Mouse (Mus musculus): Measurements from ENCODE around the gene Elmod3. TPM values are rescaled to one million over a fixed set of nuclear protein-coding genes. Genes with fewer than 3 reads are reported as not detected.
"Not testable (repeated sequence)": the region's sequence is repeated elsewhere in the genome, so short reads cannot be mapped to it uniquely, and the experiment has no call there.

The Elmod3 gene
- total and polyA plus RNA-seq, 2 experiments from 2014 or later: 16.0 to 18.3 TPM

GRCm38 (mm10) chr6:72543265-72543850 is 54.9 kb downstream of the Elmod3 start:
- Histone ChIP-seq H3K4me1 (ENCODE audit: insufficient read depth, low read length) (no peaks in the 10 kb centered on the region), H3K27me3 (ENCODE audit: insufficient read depth, low read length) (no peaks in the 10 kb centered on the region), H3K27ac (ENCODE audit: low read depth, low read length) (no peak overlapping the region), H3K9me3 (ENCODE audit: low read length) (no peaks in the 10 kb centered on the region), H3K4me3 (ENCODE audit: low read depth, low read length) (no peak overlapping the region), H3K4me2 (ENCODE audit: low read depth, low read length, poor library complexity, severe bottlenecking) (no peak overlapping the region), H3K36me3 (ENCODE audit: insufficient read depth, low read length) (no peaks in the 10 kb centered on the region), H3K9ac (replicated peaks; ENCODE audit: low read length, poor library complexity, severe bottlenecking) (no peak overlapping the region)
- DNase-seq (ENCODE audit: low spot score): peak; percentile 22
- TF ChIP-seq CTCF (IDR thresholded peaks at IDR 0.05): no peak
- 68% methylated on average over 12 of the region's 12 CpGs for WGBS
- ATAC-seq (ENCODE audit: low FRiP score): no peak

DNA sequence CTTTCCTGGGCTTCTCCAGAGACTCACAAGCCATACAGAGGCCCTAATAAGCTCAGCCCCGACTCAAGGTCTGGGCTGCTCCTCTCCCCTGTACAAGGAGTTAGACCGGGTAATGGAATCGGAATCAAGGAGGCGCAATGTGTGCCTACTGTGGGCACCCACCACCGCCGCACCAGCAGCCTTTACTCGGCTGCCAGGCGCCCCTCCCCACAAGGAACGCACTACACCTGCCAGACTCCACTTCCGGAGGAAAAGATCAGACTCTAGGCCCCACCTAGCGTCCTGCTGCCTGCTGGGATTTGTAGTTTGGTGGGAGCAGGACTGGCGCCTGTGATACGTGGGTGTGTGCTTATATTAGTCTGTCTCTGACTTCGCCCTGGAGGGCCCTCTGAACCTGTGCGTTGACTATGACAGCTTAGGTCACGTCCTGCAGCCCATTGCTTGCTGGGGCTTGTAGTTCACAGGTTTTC is 59.6 kb downstream of the Elmod3 start:
- no peaks in the 10 kb centered on the region for H3K36me3 ChIP-seq (ENCODE audit: insufficient read depth, low read length)
- peak; percentile 52 for TF ChIP-seq CTCF (IDR thresholded peaks at IDR 0.05)
- H3K4me1 ChIP-seq (ENCODE audit: insufficient read depth, low read length): no peaks in the 10 kb centered on the region
- H3K27me3 ChIP-seq (ENCODE audit: insufficient read depth, low read length): no peaks in the 10 kb centered on the region
- 2% methylated on average over 16 of the region's 16 CpGs for WGBS
- H3K4me2 ChIP-seq (ENCODE audit: low read depth, low read length, poor library complexity, severe bottlenecking): peak overlapping the region; percentile 52
- H3K9me3 ChIP-seq (ENCODE audit: low read length): no peaks in the 10 kb centered on the region
- H3K4me3 ChIP-seq (ENCODE audit: low read depth, low read length): peak overlapping the region; percentile 33
- peak; percentile 96 for DNase-seq (ENCODE audit: low spot score)
- H3K27ac ChIP-seq (ENCODE audit: low read depth, low read length): peak overlapping the region; percentile 55
- ATAC-seq (ENCODE audit: low FRiP score): peak; percentile 94
- peak overlapping the region; percentile 58 for H3K9ac ChIP-seq (replicated peaks; ENCODE audit: low read length, poor library complexity, severe bottlenecking)

DNA sequence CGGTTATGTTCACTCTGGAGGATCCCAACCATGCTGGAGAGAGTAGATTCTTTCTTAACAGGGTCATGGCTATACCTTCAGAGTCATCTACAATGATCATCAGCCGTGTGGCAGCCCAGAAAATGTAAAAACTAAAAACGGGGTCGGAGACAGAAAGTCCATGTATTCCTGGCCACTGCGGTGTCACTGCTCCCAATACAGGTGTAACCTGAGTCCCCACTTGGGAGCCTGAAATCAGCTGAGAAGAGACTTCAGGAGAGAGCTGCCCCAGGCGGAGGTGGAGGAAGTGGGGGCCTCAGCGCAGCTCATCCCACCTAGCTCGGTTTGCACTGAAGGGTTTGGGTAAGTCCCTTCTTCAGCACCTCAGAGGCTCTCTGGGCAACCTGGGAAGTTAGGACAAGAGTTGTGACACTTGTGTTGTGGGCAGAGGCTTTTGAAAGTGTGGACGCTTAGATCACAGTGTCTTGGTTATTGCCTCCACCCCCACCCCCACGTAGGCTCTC is 60.2 kb downstream of the Elmod3 start:
- no peaks in the 10 kb centered on the region for H3K36me3 ChIP-seq (ENCODE audit: insufficient read depth, low read length)
- peak overlapping the region; percentile 58 for H3K9ac ChIP-seq (replicated peaks; ENCODE audit: low read length, poor library complexity, severe bottlenecking)
- 55% methylated on average over 10 of the region's 10 CpGs for WGBS
- H3K4me1 ChIP-seq (ENCODE audit: insufficient read depth, low read length): no peaks in the 10 kb centered on the region
- no peaks in the 10 kb centered on the region for H3K27me3 ChIP-seq (ENCODE audit: insufficient read depth, low read length)
- H3K4me3 ChIP-seq (ENCODE audit: low read depth, low read length): peak overlapping the region; percentile 33
- TF ChIP-seq CTCF (IDR thresholded peaks at IDR 0.05): no peak
- H3K9me3 ChIP-seq (ENCODE audit: low read length): no peaks in the 10 kb centered on the region
- H3K4me2 ChIP-seq (ENCODE audit: low read depth, low read length, poor library complexity, severe bottlenecking): peak overlapping the region; percentile 52
- H3K27ac ChIP-seq (ENCODE audit: low read depth, low read length): no peak overlapping the region
- DNase-seq (ENCODE audit: low spot score) (no peak), ATAC-seq (ENCODE audit: low FRiP score) (no peak)

DNA sequence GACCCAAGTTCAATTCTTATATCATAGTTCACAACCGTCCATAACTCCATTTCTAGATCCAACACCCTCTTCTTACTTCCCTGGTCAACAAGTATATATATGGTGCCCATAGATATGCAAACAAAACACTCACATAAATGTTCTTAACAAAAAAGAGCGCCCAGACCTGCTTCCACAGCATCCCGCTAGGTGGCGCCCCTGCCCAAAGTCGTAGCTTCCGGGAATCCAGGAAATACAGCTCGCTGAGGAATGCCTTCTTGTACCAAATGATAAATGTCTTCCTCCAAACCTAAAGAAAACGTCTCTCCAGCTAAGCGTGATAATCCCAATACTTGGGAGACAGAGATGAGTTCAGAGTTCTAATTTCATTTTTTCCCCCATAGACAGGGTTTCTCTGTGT is 63.0 kb downstream of the Elmod3 start:
- no peak overlapping the region for H3K9ac ChIP-seq (replicated peaks; ENCODE audit: low read length, poor library complexity, severe bottlenecking)
- peak; percentile 95 for TF ChIP-seq CTCF (IDR thresholded peaks at IDR 0.05)
- DNase-seq (ENCODE audit: low spot score): peak; percentile 82
- 2% methylated on average over 9 of the region's 9 CpGs for WGBS
- H3K36me3 ChIP-seq (ENCODE audit: insufficient read depth, low read length): no peaks in the 10 kb centered on the region
- no peaks in the 10 kb centered on the region for H3K27me3 ChIP-seq (ENCODE audit: insufficient read depth, low read length)
- H3K27ac ChIP-seq (ENCODE audit: low read depth, low read length): no peak overlapping the region
- ATAC-seq (ENCODE audit: low FRiP score): no peak
- H3K4me3 ChIP-seq (ENCODE audit: low read depth, low read length): no peak overlapping the region
- peak overlapping the region; percentile 34 for H3K4me2 ChIP-seq (ENCODE audit: low read depth, low read length, poor library complexity, severe bottlenecking)
- H3K4me1 ChIP-seq (ENCODE audit: insufficient read depth, low read length): no peaks in the 10 kb centered on the region
- no peaks in the 10 kb centered on the region for H3K9me3 ChIP-seq (ENCODE audit: low read length)

DNA sequence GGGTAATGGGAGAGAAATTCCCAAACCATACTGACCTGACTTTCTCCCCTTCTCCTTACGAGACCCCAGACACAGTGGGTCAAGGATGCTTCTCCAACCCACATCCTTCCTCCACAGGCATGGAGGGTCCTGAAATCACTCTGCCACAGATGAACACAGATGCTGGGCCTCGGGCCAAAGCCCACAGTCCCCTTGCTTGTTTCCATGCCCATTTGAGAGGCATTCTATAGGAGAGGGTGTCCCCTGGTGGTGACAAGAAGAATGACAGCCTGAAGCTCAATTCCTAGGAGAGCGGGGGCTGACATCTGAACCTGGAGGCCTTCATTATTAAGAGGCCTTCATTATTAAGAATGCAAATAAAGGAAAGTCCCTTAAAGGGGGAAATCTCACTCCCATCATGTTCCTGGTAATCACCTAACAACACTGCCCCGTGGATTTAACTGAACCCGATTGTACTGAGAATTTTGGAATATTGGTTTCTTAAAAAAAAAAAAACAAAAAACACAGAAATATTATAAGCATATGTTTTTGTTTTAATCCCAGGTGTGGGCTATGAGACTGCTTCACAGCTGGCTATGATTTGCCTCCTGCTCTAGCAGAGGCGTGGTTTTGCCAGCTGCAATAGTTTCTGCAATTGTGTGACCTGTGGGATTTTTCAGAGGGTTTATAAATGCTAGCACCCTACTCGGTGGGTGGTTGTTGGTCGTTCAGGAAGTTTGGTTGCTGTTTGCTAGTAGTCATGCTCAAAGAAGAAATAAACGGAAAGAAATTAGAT is 64.0 kb downstream of the Elmod3 start:
- ATAC-seq (ENCODE audit: low FRiP score): peak; percentile 33; the same call in 1 of the 2 replicates
- H3K27ac ChIP-seq (ENCODE audit: low read depth, low read length): no peak overlapping the region
- no peak overlapping the region for H3K4me3 ChIP-seq (ENCODE audit: low read depth, low read length)

GRCm38 (mm10) chr6:72533555-72533954 is 64.7 kb downstream of the Elmod3 start:
- DNase-seq (ENCODE audit: low spot score); H3K9ac ChIP-seq (replicated peaks; ENCODE audit: low read length, poor library complexity, severe bottlenecking); H3K4me2 ChIP-seq (ENCODE audit: low read depth, low read length, poor library complexity, severe bottlenecking); ATAC-seq (ENCODE audit: low FRiP score); H3K4me1 ChIP-seq (ENCODE audit: insufficient read depth, low read length); H3K4me3 ChIP-seq (ENCODE audit: low read depth, low read length); H3K36me3 ChIP-seq (ENCODE audit: insufficient read depth, low read length); H3K27ac ChIP-seq (ENCODE audit: low read depth, low read length); H3K9me3 ChIP-seq (ENCODE audit: low read length); H3K27me3 ChIP-seq (ENCODE audit: insufficient read depth, low read length): not testable (repeated sequence)
- WGBS: 11% methylated on average over 1 of the region's 1 CpGs

More for the DNA sequence above, 64.0 kb downstream of the Elmod3 start:
- no peak overlapping the region for H3K4me2 ChIP-seq (ENCODE audit: low read depth, low read length, poor library complexity, severe bottlenecking)
- H3K9ac ChIP-seq (replicated peaks; ENCODE audit: low read length, poor library complexity, severe bottlenecking): no peak overlapping the region
- 39% methylated on average over 9 of the region's 9 CpGs for WGBS
- no peaks in the 10 kb centered on the region for H3K4me1 ChIP-seq (ENCODE audit: insufficient read depth, low read length)
- H3K9me3 ChIP-seq (ENCODE audit: low read length): no peaks in the 10 kb centered on the region
- TF ChIP-seq CTCF (IDR thresholded peaks at IDR 0.05): peak; percentile 100
- no peaks in the 10 kb centered on the region for H3K27me3 ChIP-seq (ENCODE audit: insufficient read depth, low read length)
- peak; percentile 94 for DNase-seq (ENCODE audit: low spot score)
- no peaks in the 10 kb centered on the region for H3K36me3 ChIP-seq (ENCODE audit: insufficient read depth, low read length)

All from midbrain, postnatal 0 days (tissue).